Mouse (Mus musculus) limb, embryonic 14.5 days (tissue): Measurements from ENCODE around the gene Ddx49. TPM values are rescaled to one million over a fixed set of nuclear protein-coding genes. Genes with fewer than 3 reads are reported as not detected.

Source experiments
- ATAC-seq: fragments of 200-750 bp; cut with Nextera tagmentation; 2 replicates; pipeline ENCODE4 v1.8.0; 2017; ENCODE audit warnings: low read depth, moderate number of reproducible peaks, moderate TSS enrichment; ENCODE audit not compliant: low FRiP score
- DNase-seq: peaks from one replicate; pipeline ENCODE4 v3.0.0-alpha.2; 2015; ENCODE audit warnings: low spot score
- H3K27ac ChIP-seq: fragments of 300-500 bp; sonication (generic); replicated peaks from 2 replicates; pipeline ENCODE4 v1.5.1; 2014; ENCODE audit warnings: low read depth, mild to moderate bottlenecking, low read length, moderate library complexity, mixed read lengths
- H3K27me3 ChIP-seq: fragments of 300-500 bp; sonication (generic); 2 replicates; pipeline ENCODE4 v1.6.1; 2014; ENCODE audit warnings: low read length, mixed read lengths; ENCODE audit not compliant: control insufficient read depth, insufficient read depth
- H3K36me3 ChIP-seq: fragments of 300-500 bp; sonication (generic); 2 replicates; pipeline ENCODE4 v1.6.1; 2014; ENCODE audit warnings: mild to moderate bottlenecking, low read length, moderate library complexity, mixed read lengths; ENCODE audit not compliant: control insufficient read depth, insufficient read depth
- H3K4me1 ChIP-seq: fragments of 300-500 bp; sonication (generic); 2 replicates; pipeline ENCODE4 v1.6.1; 2014; ENCODE audit warnings: antibody characterized with exemption, low read length, mixed read lengths; ENCODE audit not compliant: control insufficient read depth, insufficient read depth
- H3K4me2 ChIP-seq: fragments of 300-500 bp; sonication (generic); replicated peaks from 2 replicates; pipeline ENCODE4 v1.6.1; 2014; ENCODE audit warnings: low read depth, mild to moderate bottlenecking, low read length, moderate library complexity; ENCODE audit not compliant: severe bottlenecking
- H3K4me3 ChIP-seq: fragments of 300-500 bp; sonication (generic); replicated peaks from 2 replicates; pipeline ENCODE4 v1.5.1; 2014; ENCODE audit warnings: low read length
- H3K9ac ChIP-seq: fragments of 300-500 bp; sonication (generic); 2 replicates; pipeline ENCODE4 v1.6.1; 2014; ENCODE audit warnings: mild to moderate bottlenecking, low read depth, low read length, moderate library complexity; ENCODE audit not compliant: severe bottlenecking
- H3K9me3 ChIP-seq: fragments of 300-500 bp; sonication (generic); 2 replicates; pipeline ENCODE4 v1.6.1; 2016; ENCODE audit warnings: low read length; ENCODE audit not compliant: control insufficient read depth
- POLR2A ChIP-seq: fragments of 200-500 bp; IDR thresholded peaks from 2 replicates; pipeline ENCODE4 v1.8.0; 2012; ENCODE audit warnings: inconsistent platforms, mild to moderate bottlenecking, moderate library complexity, borderline replicate concordance; ENCODE audit not compliant: insufficient read depth, insufficient read length; ENCODE audit errors: extremely low read depth
- WGBS: fragments of 180-500 bp; shearing (Covaris S2); extraction: QIAGEN DNeasy Blood & Tissue Kit; methylation state at CpG from one replicate; pipeline ENCODE4 v1.1.7; 2014; 5-methylcytosine and 5-hydroxymethylcytosine counted together
- polyA plus RNA-seq, 2 experiments: library from polyadenylated mRNA; depleted of rRNA in 1 of 2; stranded (reverse) in 1 of 2; unstranded in 1 of 2; fragments of >200 nt; fragmentation: Nextera tagmentation in 1 of 2; extraction: Ambion mirVana in 1 of 2; gene quantifications; 2 replicates each; pipeline versions ENCODE4 v1.2.1 to v1.2.3; 2012 to 2014

Gene Ddx49
- polyA plus RNA-seq, 2 experiments = 52.9 to 58.1 TPM

GRCm38 (mm10) chr8:70300881-70301280, 1.4 kb downstream of the Ddx49 start:
- no peaks in the 10 kb centered on the region for H3K27me3 ChIP-seq
- H3K9me3 ChIP-seq = no peaks in the 10 kb centered on the region
- no peak overlapping the region for H3K4me3 ChIP-seq
- H3K27ac ChIP-seq = no peak overlapping the region
- DNase-seq (no peak), ATAC-seq (no peak)
- peaks cover 56% of the 10 kb centered on the region for H3K36me3 ChIP-seq
- no peak overlapping the region for H3K9ac ChIP-seq
- H3K4me2 ChIP-seq = no peak overlapping the region
- H3K4me1 ChIP-seq = peaks cover 14% of the 10 kb centered on the region
- TF ChIP-seq POLR2A = no peak
- 93% methylated on average over 3 of the region's 3 CpGs for WGBS

GRCm38 (mm10) chr8:70293988-70294405, 8.3 kb downstream of the Ddx49 start:
- no peak for TF ChIP-seq POLR2A
- Histone ChIP-seq H3K9me3 (no peaks in the 10 kb centered on the region), H3K4me3 (no peak overlapping the region), H3K36me3 (peaks cover 92% of the 10 kb centered on the region), H3K4me2 (no peak overlapping the region), H3K27ac (no peak overlapping the region; the same call in 1 of the 2 replicates), H3K27me3 (no peaks in the 10 kb centered on the region), H3K4me1 (no peaks in the 10 kb centered on the region), H3K9ac (no peak overlapping the region)
- WGBS = 58% methylated on average over 5 of the region's 5 CpGs
- DNase-seq = no peak
- ATAC-seq = no peak

GRCm38 (mm10) chr8:70286737-70287136, 15.6 kb downstream of the Ddx49 start:
- WGBS = 87% methylated on average over 8 of the region's 8 CpGs
- DNase-seq = no peak
- no peak overlapping the region for H3K9ac ChIP-seq

GRCm38 (mm10) chr8:70285304-70285703, 17.0 kb downstream of the Ddx49 start:
- ATAC-seq (no peak), DNase-seq (no peak)
- H3K36me3 ChIP-seq = peaks cover 48% of the 10 kb centered on the region
- no peaks in the 10 kb centered on the region for H3K27me3 ChIP-seq
- no peak overlapping the region for H3K27ac ChIP-seq
- H3K9me3 ChIP-seq = no peaks in the 10 kb centered on the region
- no peak overlapping the region for H3K4me3 ChIP-seq
- TF ChIP-seq POLR2A = no peak
- 92% methylated on average over 15 of the region's 15 CpGs for WGBS
- H3K4me1 ChIP-seq = peaks cover 4% of the 10 kb centered on the region
- H3K4me2 ChIP-seq = no peak overlapping the region
- H3K9ac ChIP-seq = no peak overlapping the region

More at GRCm38 (mm10) chr8:70286737-70287136, 15.6 kb downstream of the Ddx49 start:
- Histone ChIP-seq H3K27ac (no peak overlapping the region), H3K9me3 (no peaks in the 10 kb centered on the region), H3K4me2 (no peak overlapping the region), H3K27me3 (no peaks in the 10 kb centered on the region), H3K36me3 (peaks cover 62% of the 10 kb centered on the region), H3K4me1 (peaks cover 4% of the 10 kb centered on the region), H3K4me3 (no peak overlapping the region)
- TF ChIP-seq POLR2A = no peak
- no peak for ATAC-seq

- H3K4me2 ChIP-seq = 0 out of 2 replicates have a peak overlapping the region, but pooled peaks have one; percentile 21
- H3K4me1 ChIP-seq = peaks cover 4% of the 10 kb centered on the region
- TF ChIP-seq POLR2A = no peak
- WGBS = 80% methylated on average over 5 of the region's 5 CpGs
- peaks cover 40% of the 10 kb centered on the region for H3K36me3 ChIP-seq
- no peak for DNase-seq
- no peaks in the 10 kb centered on the region for H3K27me3 ChIP-seq
- no peak for ATAC-seq
- H3K4me3 ChIP-seq = no peak overlapping the region
- H3K9me3 ChIP-seq = no peaks in the 10 kb centered on the region
- no peak overlapping the region for H3K9ac ChIP-seq
- no peak overlapping the region for H3K27ac ChIP-seq
Measured at GRCm38 (mm10) chr8:70284421-70284820, 17.9 kb downstream of the Ddx49 start.
